Mouse (Mus musculus): ENCODE results near the gene Grhl3. TPM values are rescaled to one million over a fixed set of nuclear protein-coding genes. Genes with fewer than 3 reads are reported as not detected.
A peak's percentile ranks its signal among the peaks of the same experiment; 100 is the strongest.

Grhl3 gene
- polyA plus RNA-seq, 1 experiment, result 0.28 TPM

- Histone ChIP-seq H3K4me1 (ENCODE audit: control insufficient read depth, insufficient read depth, low read length) (0 out of 2 replicates have a peak, but pooled peaks cover 4% of the 10 kb centered on the region), H3K4me3 (ENCODE audit: insufficient read depth, low read depth, low read length) (peak overlapping the region; percentile 0; the same call in 1 of the 2 replicates), H3K27ac (ENCODE audit: insufficient read depth, low read depth, low read length) (no peak overlapping the region), H3K36me3 (ENCODE audit: control insufficient read depth, insufficient read depth, low read length) (no peaks in the 10 kb centered on the region), H3K27me3 (replicated peaks; ENCODE audit: control insufficient read depth, insufficient read depth, low read length) (no peaks in the 10 kb centered on the region)
- peak; percentile 45 for DNase-seq
- WGBS, result 23% methylated on average over 8 of the region's 8 CpGs
- TF ChIP-seq POLR2A (IDR thresholded peaks at IDR 0.05; ENCODE audit: low read depth, low read length) (no peak), CTCF (conservative IDR thresholded peaks at IDR 0.05; ENCODE audit: insufficient read depth, insufficient read length, low read depth, low read length) (no peak)
Observed at GRCm38 (mm10) chr4:135545080-135545511, 28.3 kb downstream of the Grhl3 start.

DNA sequence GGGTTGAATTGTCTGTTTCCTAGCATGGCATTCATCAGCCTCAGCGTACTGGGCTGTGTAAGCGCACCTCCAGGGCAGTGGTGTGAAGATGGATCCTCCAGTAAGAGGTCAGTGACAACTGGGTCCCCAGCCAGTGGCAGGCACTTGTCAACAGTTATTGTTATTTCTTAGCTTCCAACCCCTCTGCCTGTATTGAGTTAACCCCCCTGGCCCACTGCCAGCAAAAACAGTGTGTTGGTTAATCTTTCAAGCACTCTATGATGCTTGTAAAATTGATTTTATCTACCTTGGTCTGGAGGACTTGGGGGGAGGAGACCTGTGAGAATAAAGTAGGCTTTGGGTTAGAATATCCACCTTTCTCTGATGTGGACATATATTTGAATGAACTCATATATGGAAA is 29.1 kb downstream of the Grhl3 start:
- no peaks in the 10 kb centered on the region for H3K27me3 ChIP-seq (replicated peaks; ENCODE audit: control insufficient read depth, insufficient read depth, low read length)
- H3K27ac ChIP-seq (ENCODE audit: insufficient read depth, low read depth, low read length), result no peak overlapping the region
- H3K36me3 ChIP-seq (ENCODE audit: control insufficient read depth, insufficient read depth, low read length), result no peaks in the 10 kb centered on the region
- DNase-seq, result no peak
- TF ChIP-seq CTCF (conservative IDR thresholded peaks at IDR 0.05; ENCODE audit: insufficient read depth, insufficient read length, low read depth, low read length) (no peak), POLR2A (IDR thresholded peaks at IDR 0.05; ENCODE audit: low read depth, low read length) (no peak)
- 0 out of 2 replicates have a peak, but pooled peaks cover 2% of the 10 kb centered on the region for H3K4me1 ChIP-seq (ENCODE audit: control insufficient read depth, insufficient read depth, low read length)
- 81% methylated on average over 2 of the region's 2 CpGs for WGBS
- no peak overlapping the region for H3K4me3 ChIP-seq (ENCODE audit: insufficient read depth, low read depth, low read length)

GRCm38 (mm10) chr4:135540057-135540456 is 33.4 kb downstream of the Grhl3 start:
- H3K36me3 ChIP-seq (ENCODE audit: control insufficient read depth, insufficient read depth, low read length), result no peaks in the 10 kb centered on the region
- no peak overlapping the region for H3K4me3 ChIP-seq (ENCODE audit: insufficient read depth, low read depth, low read length)
- no peak overlapping the region for H3K27ac ChIP-seq (ENCODE audit: insufficient read depth, low read depth, low read length)
- no peaks in the 10 kb centered on the region for H3K27me3 ChIP-seq (replicated peaks; ENCODE audit: control insufficient read depth, insufficient read depth, low read length)
- 77% methylated on average over 9 of the region's 9 CpGs for WGBS
- H3K4me1 ChIP-seq (ENCODE audit: control insufficient read depth, insufficient read depth, low read length), result no peaks in the 10 kb centered on the region
- DNase-seq, result no peak
- no peak for TF ChIP-seq CTCF (conservative IDR thresholded peaks at IDR 0.05; ENCODE audit: insufficient read depth, insufficient read length, low read depth, low read length)
- no peak for TF ChIP-seq POLR2A (IDR thresholded peaks at IDR 0.05; ENCODE audit: low read depth, low read length)

DNA sequence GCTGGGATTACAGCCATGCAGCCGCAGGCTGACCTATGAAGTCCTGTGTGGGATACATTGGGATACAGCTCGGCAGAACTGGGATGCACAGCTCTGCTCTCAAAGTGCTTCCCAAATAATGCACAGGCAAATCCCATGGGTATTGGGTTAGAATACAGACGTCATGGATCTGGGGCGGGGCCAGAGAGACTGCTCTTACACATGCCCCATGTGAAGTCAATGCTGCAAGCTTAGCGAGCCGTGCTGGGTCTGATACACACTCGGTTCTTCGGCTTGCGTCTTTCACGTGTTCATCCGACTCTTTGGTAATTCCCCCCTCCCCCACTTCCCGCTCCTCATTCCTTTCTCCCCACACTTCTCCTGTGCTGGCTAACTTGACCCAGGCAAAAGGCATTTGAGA is 34.4 kb downstream of the Grhl3 start:
- no peaks in the 10 kb centered on the region for H3K27me3 ChIP-seq (replicated peaks; ENCODE audit: control insufficient read depth, insufficient read depth, low read length)
- WGBS, result 83% methylated on average over 12 of the region's 12 CpGs
- no peak overlapping the region for H3K4me3 ChIP-seq (ENCODE audit: insufficient read depth, low read depth, low read length)
- no peak for TF ChIP-seq POLR2A (IDR thresholded peaks at IDR 0.05; ENCODE audit: low read depth, low read length)
- no peak for TF ChIP-seq CTCF (conservative IDR thresholded peaks at IDR 0.05; ENCODE audit: insufficient read depth, insufficient read length, low read depth, low read length)
- no peaks in the 10 kb centered on the region for H3K4me1 ChIP-seq (ENCODE audit: control insufficient read depth, insufficient read depth, low read length)
- H3K36me3 ChIP-seq (ENCODE audit: control insufficient read depth, insufficient read depth, low read length), result no peaks in the 10 kb centered on the region
- H3K27ac ChIP-seq (ENCODE audit: insufficient read depth, low read depth, low read length), result no peak overlapping the region
- no peak for DNase-seq

GRCm38 (mm10) chr4:135535021-135535420 is 38.4 kb downstream of the Grhl3 start:
- no peaks in the 10 kb centered on the region for H3K36me3 ChIP-seq (ENCODE audit: control insufficient read depth, insufficient read depth, low read length)
- no peak overlapping the region for H3K27ac ChIP-seq (ENCODE audit: insufficient read depth, low read depth, low read length)
- H3K27me3 ChIP-seq (replicated peaks; ENCODE audit: control insufficient read depth, insufficient read depth, low read length), result no peaks in the 10 kb centered on the region
- no peak for DNase-seq
- no peak overlapping the region for H3K4me3 ChIP-seq (ENCODE audit: insufficient read depth, low read depth, low read length)
- 99% methylated on average over 3 of the region's 3 CpGs for WGBS
- no peaks in the 10 kb centered on the region for H3K4me1 ChIP-seq (ENCODE audit: control insufficient read depth, insufficient read depth, low read length)
- TF ChIP-seq CTCF (conservative IDR thresholded peaks at IDR 0.05; ENCODE audit: insufficient read depth, insufficient read length, low read depth, low read length), result no peak
- TF ChIP-seq POLR2A (IDR thresholded peaks at IDR 0.05; ENCODE audit: low read depth, low read length), result no peak

- Histone ChIP-seq H3K4me3 (ENCODE audit: insufficient read depth, low read depth, low read length) (no peak overlapping the region), H3K27me3 (replicated peaks; ENCODE audit: control insufficient read depth, insufficient read depth, low read length) (no peaks in the 10 kb centered on the region), H3K36me3 (ENCODE audit: control insufficient read depth, insufficient read depth, low read length) (no peaks in the 10 kb centered on the region), H3K4me1 (ENCODE audit: control insufficient read depth, insufficient read depth, low read length) (no peaks in the 10 kb centered on the region), H3K27ac (ENCODE audit: insufficient read depth, low read depth, low read length) (no peak overlapping the region)
- DNase-seq, result no peak
- TF ChIP-seq CTCF (conservative IDR thresholded peaks at IDR 0.05; ENCODE audit: insufficient read depth, insufficient read length, low read depth, low read length), result no peak
- no peak for TF ChIP-seq POLR2A (IDR thresholded peaks at IDR 0.05; ENCODE audit: low read depth, low read length)
- 81% methylated on average over 6 of the region's 6 CpGs for WGBS
Observed at GRCm38 (mm10) chr4:135533001-135533400, 40.4 kb downstream of the Grhl3 start.

DNA sequence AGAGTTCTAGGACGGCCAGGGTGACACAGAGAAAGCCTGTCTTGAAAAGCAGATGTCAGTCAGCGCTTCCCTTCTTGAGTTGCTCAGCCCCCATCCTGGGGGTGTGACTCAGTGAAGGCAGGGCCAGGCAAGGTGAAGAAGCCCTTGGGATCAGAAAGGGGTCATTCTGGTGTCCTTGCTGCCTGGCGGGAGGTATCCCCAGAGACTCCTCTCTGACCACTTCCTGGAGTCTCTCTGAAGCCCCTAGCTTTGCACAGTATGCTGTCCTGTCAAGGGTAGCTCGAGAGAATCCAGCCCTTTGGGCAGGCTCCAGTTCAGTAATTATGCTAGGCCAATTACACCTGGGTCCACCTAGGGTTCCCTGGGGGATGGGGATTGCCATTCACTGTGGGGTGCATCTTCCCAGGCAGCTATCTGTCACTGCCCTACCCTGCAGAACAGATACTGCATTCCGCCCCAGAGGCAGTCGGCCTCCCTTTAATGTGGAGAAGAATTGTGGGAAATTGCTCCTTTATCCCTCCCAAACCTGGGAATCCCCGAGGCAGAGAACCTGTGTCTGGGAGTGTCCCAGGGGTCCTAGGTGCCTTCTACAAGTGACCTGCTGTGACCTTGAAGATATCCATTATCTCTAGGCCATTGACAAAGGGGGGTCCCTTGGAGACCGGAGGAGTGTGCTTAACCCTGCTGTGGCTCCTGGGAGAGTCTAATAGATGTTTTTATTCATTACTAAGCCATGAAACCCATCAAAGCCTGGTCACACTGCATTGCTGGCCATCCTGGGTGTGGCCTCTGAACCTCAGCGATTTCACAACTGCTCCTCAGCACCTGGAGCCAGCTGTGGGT is 41.4 kb downstream of the Grhl3 start:
- Histone ChIP-seq H3K4me3 (ENCODE audit: insufficient read depth, low read depth, low read length) (no peak overlapping the region), H3K4me1 (ENCODE audit: control insufficient read depth, insufficient read depth, low read length) (no peaks in the 10 kb centered on the region), H3K27me3 (replicated peaks; ENCODE audit: control insufficient read depth, insufficient read depth, low read length) (no peaks in the 10 kb centered on the region), H3K27ac (ENCODE audit: insufficient read depth, low read depth, low read length) (no peak overlapping the region), H3K36me3 (ENCODE audit: control insufficient read depth, insufficient read depth, low read length) (no peaks in the 10 kb centered on the region)
- no peak for TF ChIP-seq CTCF (conservative IDR thresholded peaks at IDR 0.05; ENCODE audit: insufficient read depth, insufficient read length, low read depth, low read length)
- no peak for TF ChIP-seq POLR2A (IDR thresholded peaks at IDR 0.05; ENCODE audit: low read depth, low read length)
- WGBS, result 60% methylated on average over 9 of the region's 9 CpGs
- DNase-seq, result no peak
